Mouse (Mus musculus) MEL (cell line): ENCODE results near the gene Fdxr. TPM values are rescaled to one million over a fixed set of nuclear protein-coding genes. Genes with fewer than 3 reads are reported as not detected.

ENCODE experiments used
- DNase-seq: peaks from one replicate; pipeline ENCODE4 v3.0.0; 2011; ENCODE audit warnings: low read depth, low spot score
- H3K27ac ChIP-seq: 2 replicates; pipeline ENCODE4 v1.5.1; 2012; ENCODE audit warnings: low read depth, mild to moderate bottlenecking, control low read depth, low read length, moderate library complexity; ENCODE audit not compliant: control insufficient read depth
- H3K27me3 ChIP-seq, 2 experiments: fragments of 150-350 bp in 1 of 2; sonication (generic) in 1 of 2; 2 replicates each; pipeline ENCODE4 v1.6.1; 2012; ENCODE audit warnings: low read length in 2 of 2, mild to moderate bottlenecking in 2 of 2, improper control_type of control experiment in 1 of 2, moderate library complexity in 1 of 2; ENCODE audit not compliant: insufficient read depth in 2 of 2, control insufficient read depth in 1 of 2
- H3K36me3 ChIP-seq, 2 experiments: 2 replicates each; pipeline ENCODE4 v1.6.1; 2012 to 2014; ENCODE audit warnings: low read length in 2 of 2, improper control_type of control experiment in 1 of 2, inconsistent platforms in 1 of 2, mild to moderate bottlenecking in 1 of 2; ENCODE audit not compliant: insufficient read depth in 2 of 2, control insufficient read depth in 1 of 2
- H3K4me1 ChIP-seq, 2 experiments: fragments of 150-350 bp in 1 of 2; sonication (generic) in 1 of 2; 2 replicates each; pipeline ENCODE4 v1.6.1; 2012; ENCODE audit warnings: low read length in 2 of 2, improper control_type of control experiment in 1 of 2, mild to moderate bottlenecking in 1 of 2; ENCODE audit not compliant: insufficient read depth in 2 of 2, control insufficient read depth in 1 of 2
- H3K4me3 ChIP-seq, 2 experiments: fragments of 150-350 bp in 1 of 2; sonication (generic) in 1 of 2; 2 replicates each; pipeline ENCODE4 v1.5.1; 2012; ENCODE audit warnings: low read depth in 2 of 2, low read length in 2 of 2, mild to moderate bottlenecking in 2 of 2, moderate library complexity in 2 of 2, control low read depth in 1 of 2, improper control_type of control experiment in 1 of 2; ENCODE audit not compliant: control insufficient read depth in 1 of 2, insufficient read depth in 1 of 2
- H3K79me2 ChIP-seq: 2 replicates; pipeline ENCODE4 v1.6.1; 2012; ENCODE audit warnings: mild to moderate bottlenecking, low read length, moderate library complexity; ENCODE audit not compliant: control insufficient read depth, poor library complexity, insufficient read depth
- H3K9ac ChIP-seq: 2 replicates; pipeline ENCODE4 v1.6.1; 2012; ENCODE audit warnings: low read depth, mild to moderate bottlenecking, control low read depth, low read length, moderate library complexity; ENCODE audit not compliant: control insufficient read depth, poor library complexity, severe bottlenecking
- H3K9me3 ChIP-seq: fragments of 150-350 bp; sonication (generic); replicated peaks from 2 replicates; pipeline ENCODE4 v1.6.1; 2012; ENCODE audit warnings: mild to moderate bottlenecking, low read length, improper control_type of control experiment, moderate library complexity; ENCODE audit not compliant: insufficient read depth
- CHD1 ChIP-seq: IDR thresholded peaks from 2 replicates; pipeline ENCODE4 v1.6.1; 2012; ENCODE audit warnings: low read depth, mild to moderate bottlenecking, inconsistent platforms, low read length, improper control_type of control experiment
- GABPA ChIP-seq: IDR thresholded peaks from 2 replicates; pipeline ENCODE4 v1.6.1; 2012; ENCODE audit warnings: low read depth, mild to moderate bottlenecking, inconsistent platforms, low read length, improper control_type of control experiment, moderate library complexity
- GATA1 ChIP-seq: IDR thresholded peaks from 2 replicates; pipeline ENCODE4 v1.6.1; 2011; ENCODE audit warnings: low read depth, low read length, improper control_type of control experiment
- HCFC1 ChIP-seq: IDR thresholded peaks from 2 replicates; pipeline ENCODE4 v1.6.1; 2012; ENCODE audit warnings: low read depth, mild to moderate bottlenecking, inconsistent platforms, low read length, improper control_type of control experiment, moderate library complexity
- KAT2A ChIP-seq: conservative IDR thresholded peaks from 2 replicates; pipeline ENCODE4 v1.6.1; 2012; ENCODE audit warnings: low read depth, low read length, improper control_type of control experiment, inconsistent platforms
- MAX ChIP-seq: IDR thresholded peaks from 2 replicates; pipeline ENCODE4 v1.6.1; 2011; ENCODE audit warnings: low read length, improper control_type of control experiment
- MYC ChIP-seq: IDR thresholded peaks from 2 replicates; pipeline ENCODE4 v1.6.1; 2011; ENCODE audit warnings: low read depth, mild to moderate bottlenecking, low read length, improper control_type of control experiment, moderate library complexity
- NELFE ChIP-seq: IDR thresholded peaks from 2 replicates; pipeline ENCODE4 v1.6.1; 2011; ENCODE audit warnings: low read depth, low read length, improper control_type of control experiment
- NRF1 ChIP-seq: IDR thresholded peaks from 2 replicates; pipeline ENCODE4 v1.6.1; 2014; ENCODE audit warnings: low read depth, mild to moderate bottlenecking, inconsistent platforms, low read length, improper control_type of control experiment, moderate library complexity; ENCODE audit not compliant: poor library complexity, insufficient read depth, severe bottlenecking
- POLR2A ChIP-seq, 2 experiments: IDR thresholded peaks; 2 replicates each; pipeline ENCODE4 v1.6.1; 2011 to 2012; ENCODE audit warnings: low read length in 2 of 2, mild to moderate bottlenecking in 2 of 2, control low read depth in 1 of 2, improper control_type of control experiment in 1 of 2, low read depth in 1 of 2, moderate library complexity in 1 of 2; ENCODE audit not compliant: control insufficient read depth in 1 of 2, insufficient read depth in 1 of 2, poor library complexity in 1 of 2
- POLR2AphosphoS5 ChIP-seq: IDR thresholded peaks from 2 replicates; pipeline ENCODE4 v1.6.1; 2012; ENCODE audit warnings: low read depth, borderline replicate concordance, mild to moderate bottlenecking, inconsistent platforms, low read length, moderate library complexity, mixed read lengths
- RCOR1 ChIP-seq: IDR thresholded peaks from 2 replicates; pipeline ENCODE4 v1.6.1; 2012; ENCODE audit warnings: low read depth, mild to moderate bottlenecking, inconsistent platforms, low read length, improper control_type of control experiment
- TCF12 ChIP-seq: IDR thresholded peaks from 2 replicates; pipeline ENCODE4 v1.6.1; 2014; ENCODE audit warnings: low read depth, mild to moderate bottlenecking, inconsistent platforms, low read length, improper control_type of control experiment, moderate library complexity
- USF1 ChIP-seq: IDR thresholded peaks from 2 replicates; pipeline ENCODE4 v1.6.1; 2014; ENCODE audit warnings: low read depth, mild to moderate bottlenecking, inconsistent platforms, low read length, improper control_type of control experiment, moderate library complexity
- ZNF384 ChIP-seq: IDR thresholded peaks from 2 replicates; pipeline ENCODE4 v1.6.1; 2012; ENCODE audit warnings: low read depth, mild to moderate bottlenecking, inconsistent platforms, low read length, improper control_type of control experiment
- polyA plus RNA-seq, 2 experiments: library from polyadenylated mRNA; stranded (reverse) in 1 of 2; unstranded in 1 of 2; fragments of >175 nt in 1 of 2; fragments of >200 nt in 1 of 2; gene quantifications; 2 replicates each; pipeline versions ENCODE4 v1.2.1 to v1.2.4; 2012; ENCODE audit warnings: low replicate concordance in 2 of 2, low read depth in 1 of 2; ENCODE audit not compliant: insufficient read length in 2 of 2, insufficient read depth in 1 of 2, missing spikeins in 1 of 2
- total RNA-seq: library from RNA; depleted of rRNA; stranded (reverse); fragments of 300-350 nt; gene quantifications from 2 replicates; pipeline ENCODE4 v1.2.3, GENCODE M21; 2012

The Fdxr gene
- total and polyA plus RNA-seq, 3 experiments: 32.7 to 37.7 TPM; not detected in 1

GRCm38 (mm10) chr11:115267061-115267883 lies 9.6 kb downstream of the Fdxr start, which contains the start of gene Grin2c:
Gene Grin2c, minus strand, starts transcription at chr11:115267243.
- Histone ChIP-seq H3K9ac (no peak within 1 kb of the TSS), H3K79me2 (no peaks in the 10 kb centered on the region), H3K4me1 (no peaks in the 10 kb centered on the region), H3K9me3 (no peaks in the 10 kb centered on the region), H3K27me3 (peaks cover 0 to 2% of the 10 kb centered on the region in 2 experiments; a peak in 1 of 4 replicates), H3K27ac (no peak within 1 kb of the TSS), H3K36me3 (no peaks in the 10 kb centered on the region; a peak in 1 of 4 replicates), H3K4me3 (no peak within 1 kb of the TSS)
- TF ChIP-seq NELFE (no peak), ZNF384 (no peak), MYC (no peak), RCOR1 (no peak), GABPA (no peak), POLR2A (IDR thresholded peaks at IDR 0.05; ENCODE audit: control insufficient read depth in 1 of 2, insufficient read depth in 1 of 2, low read depth in 1 of 2, low read length in 2 of 2, poor library complexity in 1 of 2) (no peak), TCF12 (no peak), USF1 (no peak), POLR2AphosphoS5 (no peak), CHD1 (no peak), HCFC1 (no peak), KAT2A (no peak)
- DNase-seq: no peak

- H3K27me3 ChIP-seq: peaks cover 2% of the 10 kb centered on the region in 2 experiments; a peak in 3 of 4 replicates
- DNase-seq: no peak
- no peaks in the 10 kb centered on the region for H3K4me1 ChIP-seq
- H3K27ac ChIP-seq: no peak overlapping the region
- no peak for TF ChIP-seq NRF1
- TF ChIP-seq GATA1: no peak
- TF ChIP-seq KAT2A: no peak
- no peak for TF ChIP-seq MAX
- no peak overlapping the region for H3K4me3 ChIP-seq
- H3K9ac ChIP-seq: no peak overlapping the region
- H3K36me3 ChIP-seq: no peaks in the 10 kb centered on the region; a peak in 1 of 4 replicates
- no peaks in the 10 kb centered on the region for H3K79me2 ChIP-seq
- no peaks in the 10 kb centered on the region for H3K9me3 ChIP-seq
Observed at GRCm38 (mm10) chr11:115266400-115266778, 10.5 kb downstream of the Fdxr start.
